Mouse (Mus musculus) C2C12 (cell line): Measurements from ENCODE around the gene Retreg1. TPM values are rescaled to one million over a fixed set of nuclear protein-coding genes. Genes with fewer than 3 reads are reported as not detected.

ENCODE experiments used
- H3K27me3 ChIP-seq: one replicate; pipeline ENCODE4 v1.6.1; 2011; ENCODE audit not compliant: control insufficient read depth, insufficient read depth, insufficient read length
- H3K36me3 ChIP-seq: one replicate; pipeline ENCODE4 v1.6.1; 2011; ENCODE audit not compliant: control insufficient read depth, insufficient read depth
- H3K4me3 ChIP-seq: one replicate; pipeline ENCODE4 v1.5.1; 2011; ENCODE audit warnings: mild to moderate bottlenecking, control low read depth; ENCODE audit not compliant: poor library complexity, insufficient read depth, severe bottlenecking
- H3K79me2 ChIP-seq: one replicate; pipeline ENCODE4 v1.6.1; 2011; ENCODE audit not compliant: control insufficient read depth, insufficient read depth
- H3K79me3 ChIP-seq: one replicate; pipeline ENCODE4 v1.6.1; 2011; ENCODE audit warnings: low read depth, control low read depth
- H3ac ChIP-seq: one replicate; pipeline ENCODE3; 2011; ENCODE audit warnings: low read depth; ENCODE audit not compliant: control insufficient read depth, insufficient read length
- CEBPB ChIP-seq: IDR thresholded peaks from one replicate; pipeline ENCODE4 v1.6.1; 2011; ENCODE audit warnings: low read depth, mild to moderate bottlenecking, control low read depth, moderate library complexity
- CTCF ChIP-seq: IDR thresholded peaks from one replicate; pipeline ENCODE4 v1.5.1; 2011; ENCODE audit not compliant: control insufficient read depth, insufficient read depth, insufficient read length
- FOSL1 ChIP-seq: IDR thresholded peaks from one replicate; pipeline ENCODE4 v1.8.0; 2011; ENCODE audit warnings: mild to moderate bottlenecking, low read length; ENCODE audit not compliant: poor library complexity, insufficient read depth, severe bottlenecking
- MAX ChIP-seq: IDR thresholded peaks from one replicate; pipeline ENCODE4 v1.6.1; 2011; ENCODE audit warnings: mild to moderate bottlenecking, control low read depth
- MYOD1 ChIP-seq: IDR thresholded peaks from one replicate; pipeline ENCODE4 v1.6.1; 2011; ENCODE audit warnings: low read depth; ENCODE audit not compliant: control insufficient read depth, insufficient read length
- MYOG ChIP-seq: IDR thresholded peaks from one replicate; pipeline ENCODE4 v1.6.1; 2011; ENCODE audit not compliant: control insufficient read depth, insufficient read length; ENCODE audit errors: extremely low read depth
- USF1 ChIP-seq: IDR thresholded peaks from one replicate; pipeline ENCODE4 v1.6.1; 2011; ENCODE audit warnings: low read depth, mild to moderate bottlenecking, control low read depth, moderate library complexity
- polyA plus RNA-seq: library from polyadenylated mRNA; unstranded; fragments of >200 nt; fragmentation: generic; extraction: Trizol; gene quantifications from one replicate; pipeline ENCODE4 v1.2.1, GENCODE M21; 2012; ENCODE audit warnings: missing spikeins

The Retreg1 gene
- polyA plus RNA-seq, 1 experiment: 32.8 TPM

DNA sequence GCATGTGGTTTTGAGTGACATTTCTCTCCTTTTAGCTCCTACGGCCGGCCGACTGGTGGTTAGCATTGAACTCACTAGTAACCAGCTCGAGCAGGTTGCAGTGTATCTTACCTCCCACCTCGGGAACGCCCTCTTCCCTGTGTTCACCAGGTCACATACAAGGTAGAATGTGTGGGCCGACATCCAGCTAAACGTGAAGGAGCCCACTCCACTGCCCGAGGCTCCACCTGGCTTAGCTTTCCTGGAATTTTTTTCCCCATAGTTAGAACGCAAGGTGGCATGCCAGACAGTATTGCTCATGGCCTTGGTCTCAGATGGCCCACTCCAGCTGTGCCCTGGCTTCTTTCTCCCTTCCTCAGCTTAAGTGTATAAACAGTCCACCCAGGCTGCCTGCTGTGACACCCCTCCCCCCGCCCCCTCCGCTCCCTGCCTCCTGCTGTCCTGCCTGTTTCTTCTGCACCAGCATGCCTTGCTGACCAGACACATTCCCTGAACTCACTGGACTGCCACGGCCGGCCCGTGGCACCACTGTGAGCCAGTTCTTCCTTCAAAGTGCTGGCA is 33.7 kb downstream of the Retreg1 start:
- H3K79me2 ChIP-seq: peaks cover 71% of the 10 kb centered on the region
- H3K36me3 ChIP-seq: no peaks in the 10 kb centered on the region
- H3K79me3 ChIP-seq: peaks cover 3% of the 10 kb centered on the region
- no peak for TF ChIP-seq FOSL1
- peak; percentile 76 for TF ChIP-seq MYOD1
- no peak for TF ChIP-seq MYOG
- TF ChIP-seq MAX: no peak
- no peaks in the 10 kb centered on the region for H3K27me3 ChIP-seq
- no peak overlapping the region for H3ac ChIP-seq
- H3K4me3 ChIP-seq: no peak overlapping the region

DNA sequence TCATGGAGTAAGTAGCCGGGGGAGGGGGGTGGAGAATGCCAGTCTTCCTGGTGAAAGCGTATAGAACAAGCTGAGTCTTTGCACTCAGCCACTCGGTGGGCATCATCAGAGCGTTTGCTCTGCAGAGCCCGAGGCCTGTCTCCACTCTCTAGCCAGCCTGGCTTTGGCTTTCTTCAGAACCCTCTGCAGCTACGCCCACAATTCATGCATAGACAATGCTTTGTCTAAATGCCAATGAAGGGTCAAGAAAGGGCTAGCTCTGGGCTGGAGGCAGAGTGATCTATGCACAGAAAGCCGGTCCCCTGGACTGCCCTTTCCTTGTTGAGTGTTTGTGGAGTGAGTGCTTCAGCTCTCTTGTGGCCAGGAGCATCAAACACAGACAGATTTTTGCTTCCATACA is 34.8 kb downstream of the Retreg1 start:
- Histone ChIP-seq H3K79me3 (peaks cover 3% of the 10 kb centered on the region), H3K36me3 (no peaks in the 10 kb centered on the region), H3K27me3 (no peaks in the 10 kb centered on the region), H3K79me2 (peaks cover 72% of the 10 kb centered on the region), H3K4me3 (no peak overlapping the region), H3ac (no peak overlapping the region)
- TF ChIP-seq FOSL1 (no peak), MYOG (no peak), CEBPB (no peak), MYOD1 (no peak), CTCF (no peak), MAX (no peak), USF1 (no peak)

DNA sequence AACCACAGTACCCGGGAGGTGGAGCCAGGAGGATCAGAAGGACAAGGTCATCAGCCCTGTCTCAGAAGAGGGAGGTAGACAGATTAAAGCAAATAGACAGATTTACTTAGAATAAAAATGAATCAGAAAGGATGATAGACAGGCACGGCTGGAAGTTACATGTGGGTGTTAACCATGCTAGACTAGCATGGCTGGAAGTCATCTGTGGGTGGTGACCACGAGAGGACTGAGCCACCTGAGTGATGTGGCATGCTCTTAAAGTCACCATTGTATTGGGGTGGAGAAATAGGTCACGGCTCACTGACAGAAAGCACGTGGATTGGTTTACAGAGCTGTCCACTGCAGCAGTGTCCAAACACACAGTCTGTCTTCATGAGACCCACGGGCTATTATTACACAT is 36.2 kb downstream of the Retreg1 start:
- no peaks in the 10 kb centered on the region for H3K36me3 ChIP-seq
- H3K27me3 ChIP-seq: no peaks in the 10 kb centered on the region
- H3K79me2 ChIP-seq: peaks cover 65% of the 10 kb centered on the region
- H3K79me3 ChIP-seq: peaks cover 3% of the 10 kb centered on the region
- H3K4me3 ChIP-seq: no peak overlapping the region
- TF ChIP-seq USF1 (no peak), MYOD1 (peak; percentile 80)
- no peak overlapping the region for H3ac ChIP-seq

DNA sequence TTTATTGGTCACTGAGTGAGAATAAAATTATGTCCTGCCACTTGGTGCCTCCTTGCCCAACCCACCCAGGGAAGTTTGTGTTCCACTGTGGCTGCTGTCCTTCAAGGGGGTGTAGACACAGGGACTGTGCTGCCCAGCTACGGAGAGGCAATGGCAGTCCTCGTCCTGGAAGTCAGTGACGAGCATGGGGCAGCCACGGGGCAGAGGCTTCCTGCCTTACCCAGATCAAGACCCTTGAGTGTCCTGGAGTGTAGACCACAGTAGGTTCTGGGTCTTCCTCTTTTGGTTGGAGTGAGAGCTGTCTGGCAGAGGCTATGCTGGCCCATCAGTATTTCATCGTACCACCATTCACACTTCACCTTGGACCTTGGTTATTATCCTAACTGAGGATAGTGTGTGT is 37.2 kb downstream of the Retreg1 start:
- TF ChIP-seq MYOG: no peak
- TF ChIP-seq FOSL1: no peak
- TF ChIP-seq USF1: no peak
- TF ChIP-seq CEBPB: no peak
- TF ChIP-seq MAX: no peak
- TF ChIP-seq MYOD1: no peak
- no peak for TF ChIP-seq CTCF

DNA sequence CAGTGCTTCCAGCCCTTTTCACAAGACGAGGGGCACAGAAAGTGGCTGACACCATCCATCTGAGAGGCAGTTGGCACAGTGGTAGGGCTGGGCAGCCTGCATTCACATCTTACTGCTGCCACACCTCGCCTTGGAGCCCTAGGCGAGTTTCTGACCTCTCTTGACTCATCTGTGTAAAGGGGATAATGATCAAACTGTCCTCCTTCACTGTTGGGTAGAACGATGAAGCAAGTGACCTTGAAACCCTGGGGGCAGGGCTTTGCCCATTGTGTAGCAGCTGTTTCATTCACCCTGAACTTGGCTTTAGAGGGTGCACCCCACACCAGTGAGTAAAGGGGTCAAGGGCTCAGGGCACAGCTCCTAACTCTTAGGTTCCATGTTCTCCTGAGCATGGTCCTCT is 39.0 kb downstream of the Retreg1 start:
- H3K36me3 ChIP-seq: no peaks in the 10 kb centered on the region
- H3ac ChIP-seq: no peak overlapping the region
- H3K79me2 ChIP-seq: peaks cover 41% of the 10 kb centered on the region
- no peaks in the 10 kb centered on the region for H3K27me3 ChIP-seq
- no peak overlapping the region for H3K4me3 ChIP-seq
- TF ChIP-seq MYOD1 (no peak), MAX (no peak), CTCF (no peak), MYOG (no peak), USF1 (no peak), CEBPB (no peak), FOSL1 (no peak)
- no peaks in the 10 kb centered on the region for H3K79me3 ChIP-seq

More for the DNA sequence above, 37.2 kb downstream of the Retreg1 start:
- no peak overlapping the region for H3ac ChIP-seq
- peaks cover 56% of the 10 kb centered on the region for H3K79me2 ChIP-seq
- H3K27me3 ChIP-seq: no peaks in the 10 kb centered on the region
- no peaks in the 10 kb centered on the region for H3K36me3 ChIP-seq
- no peak overlapping the region for H3K4me3 ChIP-seq
- H3K79me3 ChIP-seq: no peaks in the 10 kb centered on the region

DNA sequence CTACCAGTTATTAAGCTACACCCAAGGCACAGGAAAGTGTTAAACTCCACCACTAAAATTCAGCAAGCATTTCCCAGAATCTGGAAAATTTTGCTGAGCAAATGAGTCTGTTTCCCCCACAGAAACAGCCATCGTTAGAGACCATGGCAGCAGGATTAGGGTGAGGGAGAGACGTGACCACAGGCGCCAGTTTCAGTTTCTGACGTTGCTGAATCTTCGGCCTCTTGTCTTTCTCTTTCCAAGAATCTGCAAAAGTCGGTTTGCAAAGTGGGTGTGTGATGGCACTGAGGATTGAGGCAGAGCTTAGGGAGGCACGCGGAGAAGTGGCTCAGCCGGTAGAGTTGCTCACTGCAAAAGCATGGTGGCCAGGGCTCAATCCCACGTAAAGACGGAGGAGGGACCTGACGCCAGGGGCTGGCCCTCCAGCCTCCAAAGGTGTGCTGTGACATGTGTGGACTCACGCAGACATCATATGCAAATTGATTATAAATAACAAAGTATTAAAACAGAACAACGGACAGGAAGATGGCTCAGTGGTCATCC is 41.5 kb downstream of the Retreg1 start:
- no peak for TF ChIP-seq CTCF
- no peak for TF ChIP-seq MAX
- no peak for TF ChIP-seq MYOG
- no peak for TF ChIP-seq CEBPB
- TF ChIP-seq FOSL1: no peak
- no peak for TF ChIP-seq USF1
- no peak for TF ChIP-seq MYOD1
- peaks cover 29% of the 10 kb centered on the region for H3K79me2 ChIP-seq
- no peaks in the 10 kb centered on the region for H3K27me3 ChIP-seq
- H3ac ChIP-seq: no peak overlapping the region
- H3K36me3 ChIP-seq: no peaks in the 10 kb centered on the region
- no peaks in the 10 kb centered on the region for H3K79me3 ChIP-seq
- no peak overlapping the region for H3K4me3 ChIP-seq
